Mouse (Mus musculus): ENCODE measurements around the gene Tmem131.

- TF ChIP-seq CTCF (IDR thresholded peaks at IDR 0.05; ENCODE audit: insufficient read depth, low read length) (no peak), POLR2A (IDR thresholded peaks at IDR 0.05; ENCODE audit: borderline replicate concordance, extremely low read depth, low read depth, low read length) (no peak)
Measured at GRCm38 (mm10) chr1:36860431-36860849, 83.0 kb downstream of the Tmem131 start.
